Mouse (Mus musculus) ES-E14 (cell line): Measurements from ENCODE around the gene Timm29. TPM values are rescaled to one million over a fixed set of nuclear protein-coding genes. Genes with fewer than 3 reads are reported as not detected.

Experiments used
- DNase-seq: peaks from one replicate; pipeline ENCODE4 v3.0.0-alpha.2; 2013; ENCODE audit warnings: low read depth, low spot score
- H3K27ac ChIP-seq: 2 replicates; pipeline ENCODE4 v1.5.1; 2012; ENCODE audit warnings: low read depth, mild to moderate bottlenecking, low read length, moderate library complexity, mixed read lengths; ENCODE audit not compliant: poor library complexity, insufficient read depth, severe bottlenecking
- H3K36me3 ChIP-seq: 2 replicates; pipeline ENCODE4 v1.6.1; 2012; ENCODE audit warnings: mild to moderate bottlenecking, low read length, moderate library complexity, mixed read lengths; ENCODE audit not compliant: control insufficient read depth, poor library complexity, insufficient read depth, severe bottlenecking
- H3K4me1 ChIP-seq, 2 experiments: fragments of 150-350 bp in 1 of 2; sonication (generic) in 1 of 2; 2 replicates each; pipeline ENCODE4 v1.6.1; 2012; ENCODE audit warnings: low read length in 2 of 2, mild to moderate bottlenecking in 1 of 2, mixed read lengths in 1 of 2; ENCODE audit not compliant: control insufficient read depth in 2 of 2, insufficient read depth in 2 of 2, poor library complexity in 1 of 2
- H3K4me3 ChIP-seq, 2 experiments: fragments of 150-350 bp in 1 of 2; sonication (generic) in 1 of 2; 2 replicates each; pipeline ENCODE4 v1.5.1; 2012; ENCODE audit warnings: low read length in 2 of 2, low read depth in 1 of 2, mild to moderate bottlenecking in 1 of 2, mixed read lengths in 1 of 2; ENCODE audit not compliant: insufficient read depth in 1 of 2, poor library complexity in 1 of 2, severe bottlenecking in 1 of 2
- H3K9ac ChIP-seq: 2 replicates; pipeline ENCODE4 v1.6.1; 2012; ENCODE audit warnings: low read depth, mild to moderate bottlenecking, low read length, mixed read lengths; ENCODE audit not compliant: poor library complexity, insufficient read depth, severe bottlenecking
- H3K9me3 ChIP-seq: fragments of 150-350 bp; sonication (generic); 2 replicates; pipeline ENCODE4 v1.6.1; 2012; ENCODE audit warnings: low read depth, mild to moderate bottlenecking, low read length; ENCODE audit not compliant: control insufficient read depth, insufficient read depth
- CHD2 ChIP-seq: IDR thresholded peaks from 2 replicates; pipeline ENCODE4 v1.6.1; 2014; ENCODE audit warnings: mild to moderate bottlenecking, low read depth, low read length, inconsistent platforms
- HCFC1 ChIP-seq: IDR thresholded peaks from 2 replicates; pipeline ENCODE4 v1.6.1; 2012; ENCODE audit warnings: low read length, inconsistent platforms, borderline replicate concordance; ENCODE audit not compliant: insufficient read depth
- MAFK ChIP-seq: IDR thresholded peaks from 2 replicates; pipeline ENCODE4 v1.6.1; 2014; ENCODE audit warnings: mild to moderate bottlenecking, low read depth, low read length, inconsistent platforms; ENCODE audit not compliant: insufficient read depth
- ZC3H11A ChIP-seq: IDR thresholded peaks from 2 replicates; pipeline ENCODE4 v1.6.1; 2012; ENCODE audit warnings: low read depth, mild to moderate bottlenecking, inconsistent platforms, low read length, borderline replicate concordance
- ZNF384 ChIP-seq: IDR thresholded peaks from 2 replicates; pipeline ENCODE4 v1.6.1; 2012; ENCODE audit warnings: low read depth, low read length, inconsistent platforms
- in situ Hi-C, 2 experiments: fragments of 600-800 bp; cut with MboI; formaldehyde crosslinking; loops; one replicate each; pipeline ENCODE4 v1.15.1; 2025; ENCODE audit warnings: low sequenced_read_pairs in 2 of 2, inconsistent platforms in 1 of 2; ENCODE audit not compliant: unreplicated experiment in 2 of 2
- total RNA-seq: library from RNA; depleted of rRNA; stranded (reverse); fragments of 300-350 nt; gene quantifications from 2 replicates; pipeline ENCODE4 v1.2.3, GENCODE M21; 2012

Timm29 gene
- total RNA-seq, 1 experiment: 22.6 TPM

- peaks cover 2 to 4% of the 10 kb centered on the region in 2 experiments; a peak in 2 of 4 replicates for H3K4me1 ChIP-seq
- DNase-seq: peak; percentile 99
- H3K4me3 ChIP-seq: peak within 1 kb of the TSS; percentile 92 to 95
- H3K36me3 ChIP-seq: no peaks in the 10 kb centered on the region
- TF ChIP-seq HCFC1 (0 out of 2 replicates have a peak, but pooled peaks have one; percentile 27), MAFK (0 out of 2 replicates have a peak, but pooled peaks have one; percentile 6), ZC3H11A (no peak)
- peak within 1 kb of the TSS; percentile 98 for H3K27ac ChIP-seq
- in situ Hi-C loops: no loop called here
- H3K9me3 ChIP-seq: no peaks in the 10 kb centered on the region
- H3K9ac ChIP-seq: peak within 1 kb of the TSS; percentile 97
Measured at GRCm38 (mm10) chr9:21615617-21616231, 23.2 kb downstream of the Timm29 start, which contains the start of gene Smarca4. Gene Smarca4 (plus strand): TSS chr9:21616169.

- Histone ChIP-seq H3K4me1 (peaks cover 2 to 4% of the 10 kb centered on the region in 2 experiments; a peak in 2 of 4 replicates), H3K27ac (peak overlapping the region; percentile 98), H3K9me3 (no peaks in the 10 kb centered on the region), H3K36me3 (no peaks in the 10 kb centered on the region), H3K4me3 (peak overlapping the region; percentile 92 to 95), H3K9ac (peak overlapping the region; percentile 97)
- peak; percentile 62; the same call in 1 of the 2 replicates for TF ChIP-seq HCFC1
- TF ChIP-seq CHD2: no peak
- no peak for DNase-seq
- in situ Hi-C loops: no loop called here
Measured at GRCm38 (mm10) chr9:21616232-21616781, 23.8 kb downstream of the Timm29 start.

- no peaks in the 10 kb centered on the region for H3K9me3 ChIP-seq
- H3K36me3 ChIP-seq: no peaks in the 10 kb centered on the region
- no peak for DNase-seq
- peak overlapping the region; percentile 56; the same call in 1 of the 2 replicates for H3K9ac ChIP-seq
- H3K27ac ChIP-seq: no peak overlapping the region
- peaks cover 2 to 4% of the 10 kb centered on the region in 2 experiments; a peak in 2 of 4 replicates for H3K4me1 ChIP-seq
- no peak for TF ChIP-seq CHD2
- no peak for TF ChIP-seq ZC3H11A
- TF ChIP-seq ZNF384: no peak
- no peak for TF ChIP-seq HCFC1
- no peak for TF ChIP-seq MAFK
- in situ Hi-C loops: no loop called here
- H3K4me3 ChIP-seq: peak overlapping the region; percentile 92 to 95
Measured at GRCm38 (mm10) chr9:21617066-21617465, 24.5 kb downstream of the Timm29 start.

- no peak for DNase-seq
- H3K9ac ChIP-seq: no peak overlapping the region
- no peak overlapping the region for H3K4me3 ChIP-seq
- no peaks in the 10 kb centered on the region for H3K4me1 ChIP-seq
- H3K36me3 ChIP-seq: no peaks in the 10 kb centered on the region
- no peak overlapping the region for H3K27ac ChIP-seq
- in situ Hi-C loops: no loop called here
- TF ChIP-seq MAFK (no peak), ZC3H11A (no peak), HCFC1 (no peak), CHD2 (no peak), ZNF384 (no peak)
- H3K9me3 ChIP-seq: no peaks in the 10 kb centered on the region
Measured at GRCm38 (mm10) chr9:21620229-21620628, 27.7 kb downstream of the Timm29 start.

- in situ Hi-C loops: no loop called here
- Histone ChIP-seq H3K9me3 (no peaks in the 10 kb centered on the region), H3K36me3 (no peaks in the 10 kb centered on the region), H3K4me3 (no peak overlapping the region), H3K4me1 (no peaks in the 10 kb centered on the region), H3K27ac (no peak overlapping the region), H3K9ac (no peak overlapping the region)
- no peak for TF ChIP-seq MAFK
- no peak for TF ChIP-seq ZNF384
- no peak for TF ChIP-seq CHD2
- no peak for TF ChIP-seq HCFC1
- TF ChIP-seq ZC3H11A: no peak
- DNase-seq: no peak
Measured at GRCm38 (mm10) chr9:21622676-21623075, 30.2 kb downstream of the Timm29 start.
